Mouse (Mus musculus) erythroid progenitor cell, adult 5-6 weeks (primary cell): Measurements from ENCODE around the gene Lnx2. TPM values are rescaled to one million over a fixed set of nuclear protein-coding genes. Genes with fewer than 3 reads are reported as not detected.
A peak's percentile ranks its signal among the peaks of the same experiment; 100 is the strongest.

Experiments used
- ATAC-seq: replicated peaks from 2 replicates; pipeline ENCODE4 v1.8.0; 2016; ENCODE audit warnings: moderate number of reproducible peaks, mild to moderate bottlenecking, moderate TSS enrichment, inconsistent platforms; ENCODE audit not compliant: poor library complexity, low FRiP score, severe bottlenecking
- total RNA-seq, 2 experiments: library from RNA; stranded (forward) in 1 of 2; stranded (reverse) in 1 of 2; fragments of 150-400 nt in 1 of 2; fragments of 186-747, 209-891 nt in 1 of 2; gene quantifications; 2 replicates each; pipeline versions ENCODE4 v1.2.3 to v1.2.4; 2015 to 2017; ENCODE audit warnings: low replicate concordance in 2 of 2

Gene Lnx2
- total RNA-seq, 2 experiments from 2014 or later: 0.42 to 1.7 TPM

- no peak for ATAC-seq
These were observed 1.9 kb upstream of the Lnx2 start for GRCm38 (mm10) chr5:147078110-147078900.

- ATAC-seq: peak; percentile 77
These were observed 1.1 kb upstream of the Lnx2 start for GRCm38 (mm10) chr5:147077305-147078034.

- ATAC-seq: peak; percentile 10
These were observed 396 bp upstream of the Lnx2 start, which contains the start of gene Polr1d for GRCm38 (mm10) chr5:147076799-147077165. Gene Polr1d, plus strand, starts transcription at chr5:147077050.

GRCm38 (mm10) chr5:147075103-147076025, 1.0 kb downstream of the Lnx2 start:
- no peak for ATAC-seq

- ATAC-seq: no peak
These were observed 2.6 kb downstream of the Lnx2 start for GRCm38 (mm10) chr5:147073805-147074204.

- no peak for ATAC-seq
These were observed 4.5 kb downstream of the Lnx2 start for GRCm38 (mm10) chr5:147071886-147072285.

- no peak for ATAC-seq
These were observed 5.4 kb downstream of the Lnx2 start for GRCm38 (mm10) chr5:147070791-147071516.

- ATAC-seq: no peak
These were observed 7.5 kb downstream of the Lnx2 start for GRCm38 (mm10) chr5:147068876-147069275.

- no peak for ATAC-seq
These were observed 9.4 kb downstream of the Lnx2 start for GRCm38 (mm10) chr5:147066965-147067364.

GRCm38 (mm10) chr5:147066129-147066528, 10.3 kb downstream of the Lnx2 start:
- no peak for ATAC-seq

GRCm38 (mm10) chr5:147063215-147063661, 13.1 kb downstream of the Lnx2 start:
- no peak for ATAC-seq

GRCm38 (mm10) chr5:147060024-147060423, 16.4 kb downstream of the Lnx2 start:
- ATAC-seq: no peak

- ATAC-seq: no peak
These were observed 17.1 kb downstream of the Lnx2 start for GRCm38 (mm10) chr5:147059319-147059718.

- no peak for ATAC-seq
These were observed 17.7 kb downstream of the Lnx2 start for GRCm38 (mm10) chr5:147058661-147059060.

- no peak for ATAC-seq
These were observed 18.6 kb downstream of the Lnx2 start for GRCm38 (mm10) chr5:147057626-147058414.

- ATAC-seq: no peak
These were observed 19.6 kb downstream of the Lnx2 start for GRCm38 (mm10) chr5:147056712-147057290.

GRCm38 (mm10) chr5:147055572-147056245, 20.7 kb downstream of the Lnx2 start:
- no peak for ATAC-seq
